Mouse (Mus musculus) left cerebral cortex, adult 18-20 months (tissue): ENCODE measurements around the gene Phf10. TPM values are rescaled to one million over a fixed set of nuclear protein-coding genes. Genes with fewer than 3 reads are reported as not detected.
"Not testable (repeated sequence)": the region's sequence is repeated elsewhere in the genome, so short reads cannot be mapped to it uniquely, and the experiment has no call there.

ENCODE experiments used
- DNase-seq, 2 experiments: peaks; one replicate each; pipeline ENCODE4 v3.0.0; 2021 to 2022; ENCODE audit warnings: low spot score in 2 of 2, mixed read lengths in 1 of 2
- total RNA-seq, 2 experiments: library from RNA; stranded (reverse); gene quantifications; 2 replicates each; pipeline ENCODE4 v1.2.3; 2021

The Phf10 gene
- total RNA-seq, 2 experiments from 2014 or later, result 57.6 to 57.9 TPM

DNA sequence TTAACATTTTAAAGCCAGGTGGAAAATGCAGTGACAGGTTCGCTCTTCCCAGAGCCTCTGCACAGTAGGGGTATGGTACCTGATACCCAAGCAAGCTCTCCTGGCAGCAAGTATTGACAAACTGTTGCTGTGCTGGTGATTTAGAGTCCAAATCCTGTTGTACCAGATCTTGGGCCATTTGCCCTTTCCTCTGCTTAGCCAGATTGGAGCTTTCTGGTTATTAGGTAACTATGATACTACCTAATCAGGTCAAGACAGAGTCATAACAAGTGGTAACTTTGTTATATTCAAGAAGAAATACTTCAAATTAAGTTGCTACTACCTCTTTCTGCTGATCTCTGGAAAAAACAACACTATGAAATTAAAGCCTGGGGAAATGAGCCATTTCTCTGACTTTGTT is 16.5 kb downstream of the Phf10 start:
- no peak for DNase-seq

GRCm38 (mm10) chr17:14943729-14944059 is 17.4 kb downstream of the Phf10 start:
- DNase-seq, result no peak

GRCm38 (mm10) chr17:14943009-14943728 is 17.9 kb downstream of the Phf10 start, which contains the start of the genes Wdr27 and 1600012H06Rik:
Gene Wdr27, minus strand, starts transcription at chr17:14943158.
Gene 1600012H06Rik, plus strand, starts transcription at chr17:14943184.
- peak; percentile 99 to 100 for DNase-seq

GRCm38 (mm10) chr17:14942181-14942580 is 18.9 kb downstream of the Phf10 start:
- DNase-seq, result not testable (repeated sequence)

DNA sequence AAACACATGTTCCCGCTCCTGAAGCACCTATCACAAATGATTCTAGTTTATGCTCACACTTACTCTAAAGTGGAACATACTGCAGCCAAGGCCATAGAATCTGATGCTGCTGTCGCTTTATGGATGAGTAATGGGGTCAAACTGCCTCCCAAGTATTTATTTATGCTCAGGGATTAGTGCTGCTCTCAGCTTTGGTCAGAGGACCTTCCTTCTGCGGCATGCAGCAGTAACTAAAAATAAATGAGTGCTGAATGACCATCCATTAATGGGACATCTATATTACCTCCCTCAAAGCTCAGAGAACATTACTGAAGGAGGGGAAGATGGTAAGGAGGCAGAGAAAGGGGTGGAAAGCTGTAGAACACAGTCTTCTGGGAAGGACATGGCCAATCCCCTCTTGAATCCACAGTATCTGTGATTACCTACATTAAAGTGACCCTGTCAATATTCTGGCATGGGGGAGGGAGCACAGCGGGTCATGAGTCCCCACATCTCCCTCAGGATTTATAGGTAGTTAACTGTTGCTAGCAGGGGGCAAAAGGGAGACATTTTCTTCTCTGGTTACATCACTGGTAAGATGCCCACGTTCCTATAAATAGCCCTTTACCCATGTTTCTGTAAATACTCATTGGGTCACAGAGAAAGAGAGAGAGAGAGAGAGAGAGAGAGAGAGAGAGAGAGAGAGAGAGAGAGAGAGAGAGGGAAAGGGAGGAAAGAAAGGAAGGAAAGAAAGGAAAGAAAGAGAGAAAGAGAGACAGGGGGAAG is 25.1 kb downstream of the Phf10 start:
- DNase-seq, result no peak

GRCm38 (mm10) chr17:14935280-14935679 is 25.8 kb downstream of the Phf10 start:
- DNase-seq, result not testable (repeated sequence)

DNA sequence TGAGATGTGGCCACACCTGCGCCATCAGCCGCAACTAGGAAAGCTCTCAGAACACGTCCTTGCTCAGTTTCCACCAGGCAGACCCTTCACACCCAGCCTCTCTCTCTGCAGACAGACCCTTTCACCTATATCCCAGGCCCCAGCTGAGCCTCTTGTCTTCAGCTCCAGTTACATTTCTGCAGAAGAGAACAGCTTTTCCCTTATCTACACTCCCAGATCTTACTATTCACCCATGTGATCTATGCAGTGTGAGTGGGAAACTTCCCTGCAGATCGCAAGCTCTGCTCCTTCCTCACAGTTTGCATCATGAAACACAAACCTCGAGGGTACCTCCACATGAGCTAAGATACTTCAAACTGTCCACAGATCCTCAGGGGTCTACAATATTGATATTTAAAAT is 29.6 kb downstream of the Phf10 start:
- no peak for DNase-seq

- DNase-seq, result no peak
These were observed 30.4 kb downstream of the Phf10 start for GRCm38 (mm10) chr17:14930697-14931096.

- no peak for DNase-seq
These were observed 32.4 kb downstream of the Phf10 start for GRCm38 (mm10) chr17:14928631-14929030.

GRCm38 (mm10) chr17:14927644-14928218 is 33.3 kb downstream of the Phf10 start:
- DNase-seq, result no peak

- no peak for DNase-seq
These were observed 39.5 kb downstream of the Phf10 start for GRCm38 (mm10) chr17:14921582-14921981.

- DNase-seq, result no peak
These were observed 43.2 kb downstream of the Phf10 start for GRCm38 (mm10) chr17:14917866-14918265.

DNA sequence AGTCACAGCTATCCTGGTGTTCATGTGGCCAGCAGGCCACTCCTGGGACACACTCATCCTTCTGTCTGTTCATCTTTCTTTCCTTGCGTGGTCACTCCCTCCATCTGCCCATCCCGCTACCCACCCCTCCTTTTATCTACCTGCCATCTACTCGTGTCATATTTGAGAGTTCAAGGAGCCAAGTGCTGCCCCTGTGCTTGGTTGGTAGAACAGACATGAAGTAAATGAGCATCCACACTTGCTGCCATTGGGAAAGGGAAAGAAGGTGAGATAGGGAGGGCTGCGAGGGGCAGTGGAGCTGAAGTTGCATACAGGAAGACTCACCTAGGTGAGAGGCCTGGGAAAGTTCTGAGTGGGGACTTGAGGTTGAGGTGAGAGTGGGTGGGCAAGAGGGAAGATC is 46.7 kb downstream of the Phf10 start:
- no peak for DNase-seq

DNA sequence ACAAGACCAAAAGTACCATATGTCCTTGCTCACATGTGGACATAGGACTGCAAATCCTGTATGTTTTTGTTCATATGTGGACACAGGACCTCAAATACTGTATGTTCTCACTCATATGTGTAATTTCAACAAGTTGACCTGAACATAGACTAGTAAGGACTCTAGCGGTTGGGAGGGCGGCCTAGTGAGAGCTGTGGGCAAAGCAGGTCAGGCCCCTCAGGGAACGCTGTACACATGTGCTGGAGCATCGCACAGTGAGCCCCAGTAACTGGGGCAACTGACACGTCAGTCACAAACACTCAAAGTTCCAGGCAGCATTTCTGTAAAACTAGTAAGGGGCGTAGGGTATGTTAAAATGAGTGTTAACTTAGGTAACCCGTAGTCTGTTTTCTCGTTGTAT is 48.1 kb downstream of the Phf10 start:
- DNase-seq, result no peak

- DNase-seq, result no peak
These were observed 48.7 kb downstream of the Phf10 start for GRCm38 (mm10) chr17:14912420-14912819.

GRCm38 (mm10) chr17:14910771-14911170 is 50.3 kb downstream of the Phf10 start:
- DNase-seq, result no peak

GRCm38 (mm10) chr17:14909331-14909730 is 51.7 kb downstream of the Phf10 start:
- no peak for DNase-seq

GRCm38 (mm10) chr17:14907136-14907535 is 53.9 kb downstream of the Phf10 start:
- no peak for DNase-seq

- DNase-seq, result no peak
These were observed 54.5 kb downstream of the Phf10 start for GRCm38 (mm10) chr17:14906611-14907010.

DNA sequence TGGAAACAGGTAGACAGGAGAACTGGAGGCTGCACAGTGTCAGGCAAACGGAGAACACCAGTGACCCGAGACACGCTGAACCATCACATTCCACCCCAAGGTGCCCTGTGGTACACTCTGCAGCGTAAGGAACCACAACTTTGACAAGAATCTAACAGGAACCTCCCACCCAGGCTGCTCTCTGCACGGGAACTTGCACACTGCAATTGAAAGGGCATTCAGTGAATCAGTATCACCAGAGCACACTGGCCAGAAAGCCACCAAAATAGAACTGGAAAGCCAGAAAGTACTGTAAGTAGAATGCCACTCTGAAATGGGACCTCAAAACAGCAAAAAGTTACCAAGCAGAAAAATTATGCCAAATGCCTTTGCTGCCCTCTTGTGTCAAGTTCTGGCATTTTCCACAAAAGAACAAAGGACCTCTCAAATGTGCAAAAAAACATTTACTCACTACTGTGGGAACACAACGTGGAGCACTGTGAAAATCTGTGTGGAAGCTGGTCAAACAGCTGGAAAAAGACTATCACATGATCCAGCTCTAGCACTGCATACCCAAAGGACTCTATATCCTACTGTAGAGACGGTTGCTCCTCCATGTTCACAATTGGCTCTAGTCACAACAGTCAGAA is 56.3 kb downstream of the Phf10 start:
- DNase-seq, result peak; percentile 70 to 85

DNA sequence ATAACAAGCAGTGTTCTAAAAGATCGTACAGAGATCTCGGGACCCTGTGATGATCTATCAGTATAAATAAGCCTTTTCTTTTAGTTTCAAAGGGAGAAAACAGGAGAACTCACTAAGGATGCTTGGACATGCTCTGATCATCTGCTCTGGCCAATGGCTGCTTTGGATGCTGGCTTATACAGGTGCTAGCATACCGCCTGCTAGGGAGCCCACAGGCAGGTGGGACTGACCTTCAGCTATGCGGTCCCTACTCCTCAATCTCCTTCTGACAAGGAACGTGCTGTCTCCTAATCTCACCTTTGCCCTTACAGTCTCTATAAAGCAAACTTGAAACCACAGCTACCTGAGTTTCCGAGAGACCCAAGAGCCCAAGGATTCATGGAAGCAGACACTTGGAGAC is 56.9 kb downstream of the Phf10 start:
- DNase-seq, result no peak

DNA sequence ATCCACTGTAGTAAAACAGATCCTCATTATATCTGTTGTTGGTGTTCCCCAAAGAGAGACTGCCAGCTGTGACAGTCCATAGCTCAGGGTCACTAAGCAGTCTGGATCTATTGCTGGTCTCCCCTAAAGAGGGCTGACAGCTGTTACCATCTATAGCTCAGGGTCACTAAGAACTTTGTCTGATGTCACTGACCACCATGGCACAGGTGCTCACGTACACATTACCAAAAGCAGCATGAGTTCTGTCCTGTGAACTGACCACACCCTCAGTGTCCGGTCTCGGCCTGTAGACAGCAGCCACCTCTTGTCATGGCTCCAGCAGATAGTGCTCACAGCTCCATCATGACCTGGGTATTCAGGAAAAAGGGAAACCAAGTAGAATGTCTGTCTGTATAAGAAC is 57.9 kb downstream of the Phf10 start:
- no peak for DNase-seq
